Mouse (Mus musculus): ENCODE measurements around the gene Ebf1.

DNA sequence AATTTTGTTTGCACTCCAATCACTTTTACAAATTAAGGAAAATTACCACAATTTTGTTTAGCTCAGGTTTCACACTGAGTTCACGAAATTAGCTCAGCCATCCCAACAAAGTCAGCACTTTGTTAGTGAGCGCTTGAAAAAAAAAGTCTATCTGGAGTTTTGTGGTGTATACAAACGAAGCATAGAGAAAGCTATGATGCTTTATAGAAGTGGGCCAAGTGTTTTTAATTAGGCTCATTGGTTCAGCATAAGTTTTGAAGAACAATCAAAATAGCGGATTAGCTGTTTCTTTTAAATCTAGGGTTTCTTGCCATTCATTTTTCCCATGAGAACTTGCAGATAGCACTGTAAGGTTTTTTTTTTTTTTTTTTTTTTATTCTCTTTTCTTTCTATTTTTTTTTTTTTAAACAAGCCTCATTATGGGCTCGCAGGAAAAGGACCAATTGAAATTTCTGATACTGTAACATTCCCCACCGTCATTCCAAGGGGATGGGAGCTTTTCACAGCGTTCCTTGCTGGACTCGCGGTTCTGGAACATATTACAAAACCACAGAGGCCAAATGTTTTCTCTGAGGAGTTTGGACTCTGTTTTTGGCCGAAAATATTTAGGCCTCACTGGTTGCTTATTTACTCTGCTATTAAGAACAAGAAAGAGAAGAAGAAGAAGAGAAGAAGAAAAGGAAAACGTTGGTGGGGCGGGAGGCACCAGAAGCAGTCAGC is 308.8 kb downstream of the Ebf1 start:
- no peak for TF ChIP-seq CTCF (IDR thresholded peaks at IDR 0.05)
- no peak for TF ChIP-seq EP300 (IDR thresholded peaks at IDR 0.05)
